Comparison of ENCODE assay signal across 8 mouse cellular contexts in genomic region chr8:77724046-77724930, GRCm38 (mm10). TPM values are rescaled to one million over a fixed set of nuclear protein-coding genes. Genes with fewer than 3 reads are reported as not detected.
DNase-seq lines count a peak whose midpoint lies in the region; ATAC-seq and TF ChIP-seq lines count a peak whose summit lies in the region.

TSS of gene Ednra (minus strand) at chr8:77724464.

- no peaks in the 10 kb centered on the region for H3K27me3 ChIP-seq in cerebellum, adult 2 months (ENCODE audit: control insufficient read depth, insufficient read depth, low read length)
- no peaks in the 10 kb centered on the region for H3K27me3 ChIP-seq in midbrain, postnatal 0 days (ENCODE audit: insufficient read depth, low read length)

- H3K4me3 ChIP-seq in cerebellum, adult 2 months (replicated peaks; ENCODE audit: insufficient read depth, low read depth, low read length) = peak within 1 kb of the TSS; percentile 22
- H3K4me3 ChIP-seq in midbrain, postnatal 0 days (ENCODE audit: low read depth, low read length) = peak within 1 kb of the TSS; percentile 40

- 2% methylated on average over 27 of the region's 27 CpGs for WGBS in cerebellum, adult 2 months
- 2% methylated on average over 27 of the region's 27 CpGs for WGBS in midbrain, postnatal 0 days

- ATAC-seq in midbrain, postnatal 0 days (ENCODE audit: low FRiP score) = peak; percentile 78

- H3K36me3 ChIP-seq in midbrain, postnatal 0 days (ENCODE audit: insufficient read depth, low read length) = no peaks in the 10 kb centered on the region

- TF ChIP-seq CTCF in cerebellum, adult 2 months (IDR thresholded peaks at IDR 0.05; ENCODE audit: borderline replicate concordance, insufficient read depth, low read depth, low read length) = no peak
- TF ChIP-seq CTCF in midbrain, postnatal 0 days (IDR thresholded peaks at IDR 0.05) = peak; percentile 58

- no peaks in the 10 kb centered on the region for H3K4me1 ChIP-seq in cerebellum, adult 2 months (ENCODE audit: control insufficient read depth, insufficient read depth, low read length)
- peaks cover 6% of the 10 kb centered on the region; the same call in 1 of the 2 replicates for H3K4me1 ChIP-seq in midbrain, postnatal 0 days (ENCODE audit: insufficient read depth, low read length)

- DNase-seq in cerebellum, adult 2 months = peak in 1 of 2 experiments; percentile 5
- DNase-seq in cerebellum, adult 8-10 months = no peak
- peak; percentile 40 for DNase-seq in embryo, embryonic 11.5 days (ENCODE audit: low read depth, low spot score)
- peak; percentile 70 to 74 for DNase-seq in heart, adult 18-20 months
- DNase-seq in kidney, adult 11 months = peak; percentile 6
- DNase-seq in liver = peak; percentile 46
- DNase-seq in midbrain, postnatal 0 days (ENCODE audit: low spot score) = peak; percentile 51
- peak; percentile 47 for DNase-seq in urinary bladder, postnatal 14 days (ENCODE audit: low spot score)

- peak within 1 kb of the TSS; percentile 44 for H3K9ac ChIP-seq in midbrain, postnatal 0 days (replicated peaks; ENCODE audit: low read length, poor library complexity, severe bottlenecking)

- TF ChIP-seq POLR2A in cerebellum, adult 2 months (IDR thresholded peaks at IDR 0.05; ENCODE audit: borderline replicate concordance, insufficient read depth, low read length) = no peak

- peak within 1 kb of the TSS; percentile 84 for H3K4me2 ChIP-seq in midbrain, postnatal 0 days (ENCODE audit: low read depth, low read length, poor library complexity, severe bottlenecking)

- H3K9me3 ChIP-seq in midbrain, postnatal 0 days (ENCODE audit: low read length) = no peaks in the 10 kb centered on the region

- no peak within 1 kb of the TSS for H3K27ac ChIP-seq in cerebellum, adult 2 months (ENCODE audit: insufficient read depth, low read length)
- peak within 1 kb of the TSS; percentile 55 for H3K27ac ChIP-seq in midbrain, postnatal 0 days (ENCODE audit: low read depth, low read length)

RNA-seq across cellular contexts. Expression of gene Ednra, which starts in this region (rescaled TPM):
- 3.7 and 4.2 TPM in 2 replicates for polyA plus RNA-seq in cerebellum, adult 2 months (2012; rRNA removed)
- total RNA-seq in heart, adult 18-20 months (2021) = 10 to 100 TPM; 42.7 to 51.6 TPM
- 5.0 and 6.8 TPM in 2 replicates for total RNA-seq in midbrain, postnatal 0 days (2014; rRNA removed)
- polyA plus RNA-seq in midbrain, postnatal 0 days (2015; fragmentation: Nextera tagmentation; extraction: Ambion mirVana) = 4.9 and 5.1 TPM in 2 replicates
